Mouse (Mus musculus) heart, postnatal 0 days (tissue): Measurements from ENCODE around the gene Hyal3. TPM values are rescaled to one million over a fixed set of nuclear protein-coding genes. Genes with fewer than 3 reads are reported as not detected.

Experiments used
- ATAC-seq: fragments of 200-750 bp; cut with Nextera tagmentation; 2 replicates; pipeline ENCODE4 v1.8.0; 2017; ENCODE audit warnings: low read depth, moderate number of reproducible peaks, moderate library complexity; ENCODE audit not compliant: insufficient read depth
- DNase-seq: peaks from one replicate; pipeline ENCODE4 v3.0.0-alpha.2; 2016; ENCODE audit warnings: low spot score
- H3K27ac ChIP-seq: fragments of 300-500 bp; sonication (generic); 2 replicates; pipeline ENCODE4 v1.5.1; 2014; ENCODE audit warnings: low read depth, mild to moderate bottlenecking
- H3K27me3 ChIP-seq: fragments of 300-500 bp; sonication (generic); 2 replicates; pipeline ENCODE4 v1.6.1; 2014; ENCODE audit warnings: low read length, mixed read lengths; ENCODE audit not compliant: control insufficient read depth, insufficient read depth
- H3K36me3 ChIP-seq: fragments of 300-500 bp; sonication (generic); replicated peaks from 2 replicates; pipeline ENCODE4 v1.6.1; 2014; ENCODE audit warnings: low read length, mixed read lengths; ENCODE audit not compliant: control insufficient read depth, insufficient read depth
- H3K4me1 ChIP-seq: fragments of 300-500 bp; sonication (generic); 2 replicates; pipeline ENCODE4 v1.6.1; 2014; ENCODE audit warnings: antibody characterized with exemption; ENCODE audit not compliant: control insufficient read depth, insufficient read depth
- H3K4me2 ChIP-seq: fragments of 300-500 bp; sonication (generic); 2 replicates; pipeline ENCODE4 v1.6.1; 2014; ENCODE audit warnings: low read depth, mild to moderate bottlenecking, low read length, moderate library complexity
- H3K4me3 ChIP-seq: fragments of 300-500 bp; sonication (generic); 2 replicates; pipeline ENCODE4 v1.5.1; 2014; ENCODE audit warnings: low read depth, low read length
- H3K9ac ChIP-seq: fragments of 300-500 bp; sonication (generic); replicated peaks from 2 replicates; pipeline ENCODE4 v1.6.1; 2014; ENCODE audit warnings: low read depth, low read length, mixed read lengths
- H3K9me3 ChIP-seq: fragments of 300-500 bp; sonication (generic); replicated peaks from 2 replicates; pipeline ENCODE4 v1.6.1; 2016; ENCODE audit warnings: low read length; ENCODE audit not compliant: control insufficient read depth
- CTCF ChIP-seq: IDR thresholded peaks from 2 replicates; pipeline ENCODE4 v1.5.1; 2016; ENCODE audit warnings: antibody characterized with exemption, control low read depth, low read depth
- EP300 ChIP-seq: IDR thresholded peaks from 2 replicates; pipeline ENCODE4 v1.6.1; 2016; ENCODE audit warnings: antibody characterized with exemption, low read depth
- WGBS: fragments of 180-500 bp; shearing (Covaris S2); extraction: QIAGEN DNeasy Blood & Tissue Kit; methylation state at CpG from one replicate; pipeline ENCODE4 v1.1.7; 2014; 5-methylcytosine and 5-hydroxymethylcytosine counted together
- polyA plus RNA-seq: library from polyadenylated mRNA; unstranded; fragments of >200 nt; fragmentation: Nextera tagmentation; extraction: Ambion mirVana; gene quantifications from 2 replicates; pipeline ENCODE4 v1.2.1, GENCODE M21; 2015
- total RNA-seq: library from RNA; depleted of rRNA; stranded (reverse); fragments of >200 nt; gene quantifications from 2 replicates; pipeline ENCODE4 v1.2.3, GENCODE M21; 2014; ENCODE audit warnings: low replicate concordance

Gene Hyal3
- total and polyA plus RNA-seq, 2 experiments from 2014 or later, result 0.44 to 0.65 TPM

- H3K4me1 ChIP-seq, result peaks cover 33% of the 10 kb centered on the region
- ATAC-seq (peak; percentile 91), DNase-seq (peak; percentile 97)
- peak overlapping the region; percentile 70 for H3K4me3 ChIP-seq
- H3K9me3 ChIP-seq, result no peaks in the 10 kb centered on the region
- H3K36me3 ChIP-seq, result peaks cover 26% of the 10 kb centered on the region
- peak overlapping the region; percentile 96 for H3K27ac ChIP-seq
- 0 out of 2 replicates have a peak, but pooled peaks cover 7% of the 10 kb centered on the region for H3K27me3 ChIP-seq
- H3K4me2 ChIP-seq, result peak overlapping the region; percentile 86
- H3K9ac ChIP-seq, result peak overlapping the region; percentile 89
- TF ChIP-seq CTCF (peak; percentile 27), EP300 (no peak)
- under 1% methylated on average over 53 of the region's 53 CpGs for WGBS
These were observed 26.2 kb upstream of the Hyal3 start for GRCm38 (mm10) chr9:107554319-107554825.

GRCm38 (mm10) chr9:107555031-107555457, 25.6 kb upstream of the Hyal3 start:
- TF ChIP-seq EP300 (no peak), CTCF (no peak)
- 0% methylated on average over 23 of the region's 23 CpGs for WGBS
- Histone ChIP-seq H3K4me1 (peaks cover 33% of the 10 kb centered on the region), H3K9ac (peak overlapping the region; percentile 89), H3K27me3 (0 out of 2 replicates have a peak, but pooled peaks cover 7% of the 10 kb centered on the region), H3K36me3 (peaks cover 33% of the 10 kb centered on the region), H3K9me3 (no peaks in the 10 kb centered on the region), H3K4me2 (peak overlapping the region; percentile 86), H3K4me3 (peak overlapping the region; percentile 70), H3K27ac (peak overlapping the region; percentile 96)
- ATAC-seq (peak; percentile 24), DNase-seq (peak; percentile 88)

- H3K27me3 ChIP-seq, result 0 out of 2 replicates have a peak, but pooled peaks cover under 1% of the 10 kb centered on the region
- WGBS, result 3% methylated on average over 2 of the region's 2 CpGs
- peak overlapping the region; percentile 96 for H3K27ac ChIP-seq
- H3K9me3 ChIP-seq, result no peaks in the 10 kb centered on the region
- DNase-seq, result no peak
- H3K9ac ChIP-seq, result peak overlapping the region; percentile 89
- peaks cover 39% of the 10 kb centered on the region for H3K36me3 ChIP-seq
- peak overlapping the region; percentile 86 for H3K4me2 ChIP-seq
- TF ChIP-seq EP300 (no peak), CTCF (no peak)
- no peak for ATAC-seq
- peaks cover 33% of the 10 kb centered on the region for H3K4me1 ChIP-seq
- peak overlapping the region; percentile 70 for H3K4me3 ChIP-seq
These were observed 24.9 kb upstream of the Hyal3 start for GRCm38 (mm10) chr9:107555701-107556100.

- ATAC-seq, result no peak
- no peak for TF ChIP-seq EP300
- TF ChIP-seq CTCF, result no peak
- Histone ChIP-seq H3K4me3 (peak overlapping the region; percentile 70), H3K36me3 (peaks cover 45% of the 10 kb centered on the region), H3K27ac (peak overlapping the region; percentile 96; the same call in 1 of the 2 replicates), H3K9me3 (no peaks in the 10 kb centered on the region), H3K27me3 (no peaks in the 10 kb centered on the region), H3K4me1 (peaks cover 27% of the 10 kb centered on the region), H3K4me2 (peak overlapping the region; percentile 86), H3K9ac (no peak overlapping the region)
- 48% methylated on average over 3 of the region's 3 CpGs for WGBS
- DNase-seq, result no peak
These were observed 24.3 kb upstream of the Hyal3 start for GRCm38 (mm10) chr9:107556346-107556745.

DNA sequence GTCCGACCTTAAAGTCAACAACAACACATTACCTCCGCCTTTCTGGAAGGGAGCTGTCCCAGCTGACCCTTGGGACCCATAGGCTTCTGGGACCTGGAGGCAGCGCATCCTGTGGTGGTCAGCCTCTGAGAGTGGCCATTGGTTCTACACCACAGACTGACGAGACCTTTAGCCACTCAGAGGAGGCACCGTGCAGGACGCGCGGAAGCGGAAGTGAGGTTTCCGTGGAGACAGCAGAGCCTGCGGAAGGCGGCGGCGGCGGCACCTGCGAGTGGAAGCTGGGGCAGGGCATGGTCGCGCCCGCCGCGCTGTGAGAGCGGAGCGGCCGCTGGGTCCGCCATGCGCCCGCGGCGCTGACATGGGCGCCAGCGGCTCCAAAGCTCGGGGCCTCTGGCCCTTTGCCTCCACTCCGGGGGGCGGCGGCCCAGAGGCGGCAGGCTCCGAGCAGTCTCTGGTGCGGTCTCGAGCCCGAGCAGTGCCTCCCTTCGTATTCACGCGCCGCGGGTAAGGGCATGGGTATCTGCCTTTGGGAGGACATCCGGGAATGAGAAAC, 17.5 kb upstream of the Hyal3 start, which contains the start of gene Tusc2:
TSS of gene Tusc2 (plus strand) at position 227 of the 553 bp plus-strand sequence.
- ATAC-seq (peak; percentile 89), DNase-seq (peak; percentile 97)
- peak within 1 kb of the TSS; percentile 69 for H3K9ac ChIP-seq
- H3K4me3 ChIP-seq, result peak within 1 kb of the TSS; percentile 69
- H3K4me2 ChIP-seq, result peak within 1 kb of the TSS; percentile 83
- peak within 1 kb of the TSS; percentile 79 for H3K27ac ChIP-seq
- peaks cover 49% of the 10 kb centered on the region for H3K36me3 ChIP-seq
- no peaks in the 10 kb centered on the region for H3K27me3 ChIP-seq
- peaks cover 14% of the 10 kb centered on the region for H3K4me1 ChIP-seq
- no peaks in the 10 kb centered on the region for H3K9me3 ChIP-seq
- TF ChIP-seq CTCF (no peak), EP300 (no peak)
- WGBS, result 2% methylated on average over 41 of the region's 46 CpGs
